Mouse (Mus musculus): Measurements from ENCODE around the gene Fkbp8.

DNA sequence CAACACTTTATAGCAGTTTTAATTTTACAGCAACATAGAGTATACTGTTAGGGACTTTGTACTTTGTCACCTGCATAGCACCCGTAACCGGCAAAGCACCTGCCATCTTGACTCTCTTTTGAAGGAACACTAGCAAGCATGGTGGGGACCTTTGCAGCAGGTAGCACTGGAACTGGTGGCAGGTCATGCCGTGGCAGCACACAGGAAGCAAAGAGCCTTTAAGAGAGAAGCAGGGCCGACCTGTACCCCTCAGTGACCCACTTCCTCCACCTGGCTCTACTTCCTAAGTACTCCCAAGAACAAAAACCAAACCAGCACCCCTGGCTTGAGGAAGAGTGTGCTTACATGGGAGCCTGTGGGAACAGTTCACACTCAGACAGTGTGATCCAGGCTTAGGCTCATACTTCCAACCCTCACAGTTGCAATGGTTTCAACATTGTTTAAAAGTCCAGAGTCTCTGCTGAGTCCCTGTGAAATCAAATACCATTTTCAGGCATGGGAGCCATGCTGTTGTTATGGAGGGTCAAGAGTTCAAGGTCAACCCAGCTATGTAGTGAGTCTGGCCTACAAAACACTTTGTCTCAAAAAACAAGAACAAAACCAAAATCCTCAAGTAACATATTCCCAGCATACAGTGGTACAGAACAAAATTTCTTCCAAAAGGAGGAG lies 27.7 kb downstream of the Fkbp8 start:
- TF ChIP-seq CTCF (IDR thresholded peaks at IDR 0.05): no peak
- no peak for TF ChIP-seq POLR2A (IDR thresholded peaks at IDR 0.05; ENCODE audit: insufficient read depth, low read depth, low read length)
- no peak for TF ChIP-seq EP300 (IDR thresholded peaks at IDR 0.05; ENCODE audit: insufficient read depth, low read depth, low read length)
